Comparison of ENCODE assay signal across 10 mouse cellular contexts in the genomic region with DNA sequence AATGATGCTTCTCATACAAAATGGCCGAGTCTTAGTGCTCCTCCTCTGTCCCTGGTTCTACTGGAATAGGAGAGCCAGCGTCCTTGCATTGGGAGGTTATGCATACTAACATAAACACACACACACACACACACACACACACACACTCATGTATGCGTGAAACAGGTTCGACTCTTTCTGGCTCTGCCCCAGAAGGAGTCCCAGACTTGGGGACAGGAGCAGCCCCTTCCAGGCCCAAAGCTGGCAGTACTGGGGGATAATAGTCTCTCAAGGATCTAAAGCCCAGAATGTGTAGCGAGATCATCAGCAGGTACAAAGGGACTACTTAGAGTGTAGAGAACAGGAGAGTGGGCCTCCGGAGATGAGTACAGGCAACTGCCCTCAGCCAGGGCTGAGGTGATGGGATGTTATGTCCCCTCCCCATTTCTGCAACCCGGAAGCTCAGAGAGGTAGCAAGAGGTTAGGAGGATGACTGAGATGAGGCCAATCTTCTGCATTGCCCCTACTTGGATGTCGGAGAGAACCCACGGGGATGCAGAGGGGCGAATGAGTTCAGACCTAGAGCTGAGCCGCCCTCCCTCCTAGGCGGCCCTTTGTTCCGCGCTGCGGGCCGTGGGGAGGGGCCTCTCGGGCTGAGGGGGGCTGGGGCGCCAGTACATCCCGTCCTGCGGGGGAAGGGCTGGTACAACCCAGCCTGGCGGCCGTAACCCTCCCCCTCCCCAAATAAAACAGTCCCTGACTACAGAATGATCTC. TPM values are rescaled to one million over a fixed set of nuclear protein-coding genes. Genes with fewer than 3 reads are reported as not detected.
DNase-seq lines count a peak whose midpoint lies in the region; ATAC-seq and TF ChIP-seq lines count a peak whose summit lies in the region.
"Had no signal": no experiment of that assay in that cellular context is flagged by ENCODE, and none has a peak within 500 bp of the region (broad histone marks: within the 10 kb centered on the region; RNA-seq: fewer than 3 reads in every experiment).

No protein-coding gene starts in this region.

- H3K27me3 ChIP-seq in heart, embryonic 10.5 days (ENCODE audit: insufficient read depth, poor library complexity, severe bottlenecking) = peaks cover 80% of the 10 kb centered on the region
- peaks cover 67% of the 10 kb centered on the region for H3K27me3 ChIP-seq in E14TG2a.4 (ENCODE audit: insufficient read depth, low read length)
- H3K27me3 ChIP-seq in embryonic facial prominence, embryonic 11.5 days (ENCODE audit: control insufficient read depth, insufficient read depth, low read length) = peaks cover 25% of the 10 kb centered on the region
- peaks cover 49% of the 10 kb centered on the region for H3K27me3 ChIP-seq in limb, embryonic 11.5 days (ENCODE audit: control insufficient read depth, insufficient read depth, low read length)
- peaks cover 5% of the 10 kb centered on the region for H3K27me3 ChIP-seq in kidney, adult 2 months (replicated peaks; ENCODE audit: control insufficient read depth, insufficient read depth, low read length)

- peaks cover 12% of the 10 kb centered on the region for H3K4me1 ChIP-seq in heart, embryonic 10.5 days
- peaks cover 35% of the 10 kb centered on the region for H3K4me1 ChIP-seq in E14TG2a.4 (replicated peaks; ENCODE audit: low read depth, low read length)
- H3K4me1 ChIP-seq in embryonic facial prominence, embryonic 11.5 days (ENCODE audit: control insufficient read depth, insufficient read depth, low read length) = no peaks in the 10 kb centered on the region
- peaks cover 8% of the 10 kb centered on the region; the same call in 1 of the 2 replicates for H3K4me1 ChIP-seq in limb, embryonic 11.5 days (ENCODE audit: control insufficient read depth, insufficient read depth, low read length)
- no peaks in the 10 kb centered on the region for H3K4me1 ChIP-seq in kidney, adult 2 months (ENCODE audit: control insufficient read depth, insufficient read depth, low read length)
- H3K4me1 ChIP-seq: megakaryocyte, embryonic 14.5 days had no signal

- peak overlapping the region; percentile 43 for H3K9ac ChIP-seq in embryonic facial prominence, embryonic 11.5 days (replicated peaks; ENCODE audit: low read length)
- no peak overlapping the region for H3K9ac ChIP-seq in limb, embryonic 11.5 days (ENCODE audit: low read length)

- peak overlapping the region; percentile 61 for H3K4me3 ChIP-seq in heart, embryonic 10.5 days
- peak overlapping the region; percentile 91 for H3K4me3 ChIP-seq in E14TG2a.4 (replicated peaks; ENCODE audit: low read length)
- H3K4me3 ChIP-seq in embryonic facial prominence, embryonic 11.5 days (ENCODE audit: low read depth, low read length) = peak overlapping the region; percentile 54
- peak overlapping the region; percentile 40 for H3K4me3 ChIP-seq in limb, embryonic 11.5 days (ENCODE audit: low read depth, low read length)
- H3K4me3 ChIP-seq in kidney, adult 2 months (ENCODE audit: insufficient read depth, low read depth, low read length) = no peak overlapping the region
- H3K4me3 ChIP-seq: erythroblast, embryonic 14.5 days; megakaryocyte, embryonic 14.5 days had no signal

- peak; percentile 57; the same call in 1 of the 2 replicates for ATAC-seq in embryonic facial prominence, embryonic 11.5 days (replicated peaks; ENCODE audit: insufficient number of reproducible peaks, low FRiP score, low TSS enrichment, low read depth)
- no peak for ATAC-seq in limb, embryonic 11.5 days (ENCODE audit: insufficient number of reproducible peaks, low FRiP score, low TSS enrichment, low read depth)

- DNase-seq in heart, embryonic 10.5 days (ENCODE audit: low spot score) = no peak
- DNase-seq in heart, postnatal 25 days (ENCODE audit: low spot score) = no peak
- no peak for DNase-seq in embryonic facial prominence, embryonic 11.5 days (ENCODE audit: low spot score)
- no peak for DNase-seq in limb, embryonic 11.5 days (ENCODE audit: low spot score)
- DNase-seq in ovary, postnatal 14 days (ENCODE audit: low spot score) = no peak
- no peak for DNase-seq in urinary bladder, adult 2 months (ENCODE audit: low spot score)
- DNase-seq in kidney, adult 2 months = no peak

- no peak for TF ChIP-seq POLR2A in kidney, adult 2 months (IDR thresholded peaks at IDR 0.05; ENCODE audit: low read depth, low read length)

- no peaks in the 10 kb centered on the region for H3K9me3 ChIP-seq in heart, embryonic 10.5 days
- no peaks in the 10 kb centered on the region for H3K9me3 ChIP-seq in E14TG2a.4 (ENCODE audit: low read length)
- no peaks in the 10 kb centered on the region for H3K9me3 ChIP-seq in embryonic facial prominence, embryonic 11.5 days (replicated peaks; ENCODE audit: control insufficient read depth, low read length)
- no peaks in the 10 kb centered on the region for H3K9me3 ChIP-seq in limb, embryonic 11.5 days (ENCODE audit: control insufficient read depth, low read length)

- TF ChIP-seq CTCF in E14TG2a.4 (conservative IDR thresholded peaks at IDR 0.05; ENCODE audit: low read length) = no peak
- no peak for TF ChIP-seq CTCF in kidney, adult 2 months (conservative IDR thresholded peaks at IDR 0.05; ENCODE audit: insufficient read depth, insufficient read length, low read depth, low read length)

- intact Hi-C loops in heart, postnatal 25 days (cut with DNase I) = no loop called here

- WGBS in heart, embryonic 10.5 days = 9% methylated on average over 22 of the region's 22 CpGs
- WGBS in embryonic facial prominence, embryonic 11.5 days = 9% methylated on average over 22 of the region's 22 CpGs
- 11% methylated on average over 22 of the region's 22 CpGs for WGBS in limb, embryonic 11.5 days
- 8% methylated on average over 22 of the region's 22 CpGs for WGBS in kidney, adult 2 months

- peak overlapping the region; percentile 94 for H3K4me2 ChIP-seq in embryonic facial prominence, embryonic 11.5 days (ENCODE audit: low read depth, low read length)
- peak overlapping the region; percentile 90 for H3K4me2 ChIP-seq in limb, embryonic 11.5 days (ENCODE audit: low read depth, severe bottlenecking)

- no peak overlapping the region for H3K27ac ChIP-seq in heart, embryonic 10.5 days
- no peak overlapping the region for H3K27ac ChIP-seq in embryonic facial prominence, embryonic 11.5 days (replicated peaks; ENCODE audit: low read depth, low read length)
- no peak overlapping the region for H3K27ac ChIP-seq in limb, embryonic 11.5 days (replicated peaks; ENCODE audit: low read depth, low read length)
- no peak overlapping the region for H3K27ac ChIP-seq in kidney, adult 2 months (ENCODE audit: insufficient read depth, low read depth, low read length)

- no peaks in the 10 kb centered on the region for H3K36me3 ChIP-seq in heart, embryonic 10.5 days
- no peaks in the 10 kb centered on the region for H3K36me3 ChIP-seq in E14TG2a.4 (ENCODE audit: insufficient read depth, low read length)
- H3K36me3 ChIP-seq in embryonic facial prominence, embryonic 11.5 days (replicated peaks; ENCODE audit: control insufficient read depth, insufficient read depth, low read depth, low read length) = no peaks in the 10 kb centered on the region
- no peaks in the 10 kb centered on the region for H3K36me3 ChIP-seq in limb, embryonic 11.5 days (ENCODE audit: control insufficient read depth, insufficient read depth, low read length)
- H3K36me3 ChIP-seq in kidney, adult 2 months (ENCODE audit: control insufficient read depth, insufficient read depth, low read length) = no peaks in the 10 kb centered on the region

RNA-seq across cellular contexts. Expression of a gene that starts 1.1 kb away (rescaled TPM):
- 0.07 and 0.50 TPM in 2 replicates for polyA plus RNA-seq in heart, embryonic 10.5 days (2016; fragmentation: Nextera tagmentation; extraction: Ambion mirVana)
- total RNA-seq in heart, postnatal 25 days (2021) = under 1 TPM in 1 of 2 experiments, not detected in 1; 0.22 TPM
- polyA plus RNA-seq in embryonic facial prominence, embryonic 11.5 days (2014; fragmentation: Nextera tagmentation; extraction: Ambion mirVana) = 1.5 and 2.0 TPM in 2 replicates
- polyA plus RNA-seq in limb, embryonic 11.5 days (2014; fragmentation: Nextera tagmentation; extraction: Ambion mirVana) = 0.11 and 0.25 TPM in 2 replicates
- 0.07 and 0.12 TPM in 2 replicates for polyA plus RNA-seq in urinary bladder, adult 2 months (2012; rRNA removed)
- 0.05 and 0.31 TPM in 2 replicates for polyA plus RNA-seq in kidney, adult 2 months (2012; rRNA removed)

RNA-seq across cellular contexts. Expression of a gene that starts 22.8 kb away (rescaled TPM):
- polyA plus RNA-seq in heart, embryonic 10.5 days (2016; fragmentation: Nextera tagmentation; extraction: Ambion mirVana) = 0.95 and 2.6 TPM in 2 replicates
- total RNA-seq in heart, postnatal 25 days (2021) = 1,000 to 10,000 TPM; 1,438 to 1,541 TPM
- 0.25 and 0.42 TPM in 2 replicates for polyA plus RNA-seq in embryonic facial prominence, embryonic 11.5 days (2014; fragmentation: Nextera tagmentation; extraction: Ambion mirVana)
- polyA plus RNA-seq in limb, embryonic 11.5 days (2014; fragmentation: Nextera tagmentation; extraction: Ambion mirVana) = 0.13 and 0.14 TPM in 2 replicates
- 0.48 and 0.97 TPM in 2 replicates for polyA plus RNA-seq in urinary bladder, adult 2 months (2012; rRNA removed)
- polyA plus RNA-seq in kidney, adult 2 months (2012; rRNA removed) = 0.92 and 18.7 TPM in 2 replicates
- polyA plus RNA-seq: erythroblast, embryonic 14.5 days had no signal

RNA-seq across cellular contexts. Expression of a gene that starts 53.0 kb away (rescaled TPM):
- 172 and 240 TPM in 2 replicates for polyA plus RNA-seq in heart, embryonic 10.5 days (2016; fragmentation: Nextera tagmentation; extraction: Ambion mirVana)
- 10 to 100 TPM; 52.0 to 55.5 TPM for total RNA-seq in heart, postnatal 25 days (2021)
- polyA plus RNA-seq in embryonic facial prominence, embryonic 11.5 days (2014; fragmentation: Nextera tagmentation; extraction: Ambion mirVana) = 443 and 483 TPM in 2 replicates
- polyA plus RNA-seq in limb, embryonic 11.5 days (2014; fragmentation: Nextera tagmentation; extraction: Ambion mirVana) = 422 and 444 TPM in 2 replicates
- 116 and 147 TPM in 2 replicates for polyA plus RNA-seq in urinary bladder, adult 2 months (2012; rRNA removed)
- 162 and 168 TPM in 2 replicates for polyA plus RNA-seq in kidney, adult 2 months (2012; rRNA removed)
